Mouse (Mus musculus): ENCODE results near the gene Dab2ip. TPM values are rescaled to one million over a fixed set of nuclear protein-coding genes. Genes with fewer than 3 reads are reported as not detected.

Dab2ip gene
- total and polyA plus RNA-seq, 3 experiments = 4.0 to 9.9 TPM; not detected in 1

GRCm38 (mm10) chr2:35544717-35545116 is 13.3 kb upstream of the Dab2ip start:
- Histone ChIP-seq H3K36me3 (ENCODE audit: control insufficient read depth in 1 of 2, insufficient read depth in 2 of 2, low read length in 2 of 2) (peaks cover 0 to 6% of the 10 kb centered on the region in 2 experiments; a peak in 2 of 4 replicates), H3K9ac (ENCODE audit: control insufficient read depth, low read depth, low read length, poor library complexity, severe bottlenecking) (no peak overlapping the region), H3K9me3 (replicated peaks; ENCODE audit: insufficient read depth, low read length) (no peaks in the 10 kb centered on the region), H3K4me1 (ENCODE audit: control insufficient read depth in 1 of 2, insufficient read depth in 2 of 2, low read length in 2 of 2) (peaks cover 0 to 8% of the 10 kb centered on the region in 2 experiments; a peak in 2 of 4 replicates), H3K4me3 (ENCODE audit: control insufficient read depth in 1 of 2, insufficient read depth in 1 of 2, low read depth in 2 of 2, low read length in 2 of 2) (no peak overlapping the region), H3K27me3 (ENCODE audit: control insufficient read depth in 1 of 2, insufficient read depth in 2 of 2, low read length in 2 of 2) (peaks cover 0 to 2% of the 10 kb centered on the region in 2 experiments; a peak in 2 of 4 replicates), H3K79me2 (ENCODE audit: control insufficient read depth, insufficient read depth, low read length, poor library complexity) (no peaks in the 10 kb centered on the region), H3K27ac (ENCODE audit: control insufficient read depth, low read depth, low read length) (no peak overlapping the region)
- peak; percentile 59 for DNase-seq (ENCODE audit: low read depth, low spot score)
- TF ChIP-seq ZC3H11A (IDR thresholded peaks at IDR 0.05; ENCODE audit: low read depth, low read length) (peak; percentile 84), HCFC1 (IDR thresholded peaks at IDR 0.05; ENCODE audit: low read depth, low read length) (no peak), CHD2 (IDR thresholded peaks at IDR 0.05; ENCODE audit: low read length) (no peak), NELFE (IDR thresholded peaks at IDR 0.05; ENCODE audit: low read depth, low read length) (0 out of 2 replicates have a peak, but pooled peaks have one; percentile 22), GATA1 (IDR thresholded peaks at IDR 0.05; ENCODE audit: low read depth, low read length) (no peak), TAL1 (IDR thresholded peaks at IDR 0.05; ENCODE audit: low read length) (no peak), RAD21 (IDR thresholded peaks at IDR 0.05; ENCODE audit: low read depth, low read length) (peak; percentile 93), MXI1 (IDR thresholded peaks at IDR 0.05; ENCODE audit: low read depth, low read length) (no peak), POLR2AphosphoS5 (IDR thresholded peaks at IDR 0.05; ENCODE audit: borderline replicate concordance, low read depth, low read length) (no peak), MAX (IDR thresholded peaks at IDR 0.05; ENCODE audit: low read length) (no peak), ZKSCAN1 (IDR thresholded peaks at IDR 0.05; ENCODE audit: low read depth, low read length) (no peak), POLR2AphosphoS2 (IDR thresholded peaks at IDR 0.05; ENCODE audit: low read length) (no peak), UBTF (IDR thresholded peaks at IDR 0.05; ENCODE audit: borderline replicate concordance, insufficient read depth, low read depth, low read length) (no peak), JUND (IDR thresholded peaks at IDR 0.05; ENCODE audit: low read depth, low read length) (no peak), TCF12 (IDR thresholded peaks at IDR 0.05; ENCODE audit: low read depth, low read length) (no peak), EP300 (IDR thresholded peaks at IDR 0.05; ENCODE audit: low read depth in 1 of 2, low read length in 2 of 2) (no peak), MYC (IDR thresholded peaks at IDR 0.05; ENCODE audit: low read depth, low read length) (no peak), MEF2A (IDR thresholded peaks at IDR 0.05; ENCODE audit: extremely low read depth, insufficient replicate concordance, low read depth, low read length, poor library complexity, severe bottlenecking) (no peak), E2F4 (IDR thresholded peaks at IDR 0.05; ENCODE audit: borderline replicate concordance, low read depth, low read length) (no peak), CTCF (IDR thresholded peaks at IDR 0.05 in 2 of 3, conservative IDR thresholded peaks at IDR 0.05 in 1 of 3; ENCODE audit: control insufficient read depth in 1 of 3, insufficient read depth in 1 of 3, low read depth in 2 of 3, low read length in 3 of 3, poor library complexity in 1 of 3, severe bottlenecking in 1 of 3) (peak; percentile 88 to 96 (median 91)), BHLHE40 (IDR thresholded peaks at IDR 0.05; ENCODE audit: borderline replicate concordance, low read depth, low read length) (no peak), SMC3 (IDR thresholded peaks at IDR 0.05; ENCODE audit: low read depth, low read length) (peak; percentile 93), TBP (IDR thresholded peaks at IDR 0.05; ENCODE audit: low read depth, low read length) (no peak), MAZ (IDR thresholded peaks at IDR 0.05; ENCODE audit: low read depth, low read length) (no peak)
